ENCODE assay signal across 28 mouse cellular contexts in the genomic region with DNA sequence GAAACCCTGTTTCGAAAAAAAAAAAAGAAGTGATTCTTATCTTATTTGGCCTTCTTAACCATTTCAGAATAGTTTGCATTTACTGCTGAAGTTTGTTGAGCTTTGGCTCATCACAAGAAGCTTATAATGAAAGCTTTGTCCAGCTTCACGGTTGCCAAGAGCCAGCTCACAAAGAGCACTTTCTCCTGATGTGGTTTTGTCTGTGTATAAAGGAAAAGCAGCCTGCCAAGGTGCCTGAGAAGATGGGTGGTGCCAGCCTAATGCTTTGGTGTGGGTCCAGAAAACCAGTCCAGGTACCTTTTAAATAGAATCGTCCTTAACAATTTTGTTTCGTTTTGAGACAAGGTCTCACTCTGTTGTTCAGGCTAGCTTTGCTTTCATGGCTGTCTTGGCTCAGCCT. TPM values are rescaled to one million over a fixed set of nuclear protein-coding genes. Genes with fewer than 3 reads are reported as not detected.
A peak's percentile ranks its signal among the peaks of the same experiment; 100 is the strongest.
DNase-seq lines count a peak whose midpoint lies in the region; ATAC-seq and TF ChIP-seq lines count a peak whose summit lies in the region.
"Had no signal": no experiment of that assay in that cellular context is flagged by ENCODE, and none has a peak within 500 bp of the region (broad histone marks: within the 10 kb centered on the region; RNA-seq: fewer than 3 reads in every experiment).

No protein-coding gene starts in this region.

- H3K27ac ChIP-seq in hindbrain, postnatal 0 days: no peak overlapping the region
- H3K27ac ChIP-seq in hindbrain, embryonic 16.5 days (ENCODE audit: low read depth, low read length): no peak overlapping the region
- H3K27ac ChIP-seq in lung, embryonic 16.5 days (ENCODE audit: low read length): 0 out of 2 replicates have a peak overlapping the region, but pooled peaks have one; percentile 36
- H3K27ac ChIP-seq: embryonic facial prominence, embryonic 12.5 days; hindbrain, embryonic 12.5 days; liver, embryonic 14.5 days; midbrain, embryonic 13.5 days had no signal

- no peak overlapping the region for H3K9ac ChIP-seq in hindbrain, postnatal 0 days (replicated peaks; ENCODE audit: low read length)
- no peak overlapping the region for H3K9ac ChIP-seq in hindbrain, embryonic 16.5 days (ENCODE audit: low read depth, low read length)
- H3K9ac ChIP-seq in lung, embryonic 16.5 days (ENCODE audit: low read length): no peak overlapping the region
- H3K9ac ChIP-seq: embryonic facial prominence, embryonic 12.5 days; hindbrain, embryonic 12.5 days; liver, embryonic 14.5 days; lung, embryonic 14.5 days; midbrain, embryonic 13.5 days had no signal

- no peaks in the 10 kb centered on the region for H3K27me3 ChIP-seq in hindbrain, postnatal 0 days (ENCODE audit: insufficient read depth, low read length)
- no peaks in the 10 kb centered on the region for H3K27me3 ChIP-seq in hindbrain, embryonic 16.5 days (replicated peaks; ENCODE audit: control insufficient read depth, insufficient read depth, low read length)
- no peaks in the 10 kb centered on the region for H3K27me3 ChIP-seq in lung, embryonic 16.5 days (ENCODE audit: control insufficient read depth, insufficient read depth, low read depth, low read length)
- H3K27me3 ChIP-seq: CH12.LX; embryonic facial prominence, embryonic 12.5 days; hindbrain, embryonic 12.5 days; megakaryocyte, embryonic 14.5 days; midbrain, embryonic 13.5 days had no signal

- no peaks in the 10 kb centered on the region for H3K4me1 ChIP-seq in hindbrain, postnatal 0 days (ENCODE audit: insufficient read depth, low read length)
- H3K4me1 ChIP-seq in hindbrain, embryonic 16.5 days (ENCODE audit: control insufficient read depth, insufficient read depth, low read depth, low read length): no peaks in the 10 kb centered on the region
- no peaks in the 10 kb centered on the region for H3K4me1 ChIP-seq in lung, embryonic 16.5 days (replicated peaks; ENCODE audit: control insufficient read depth, insufficient read depth, low read length)
- H3K4me1 ChIP-seq: embryonic facial prominence, embryonic 12.5 days; hindbrain, embryonic 12.5 days; midbrain, embryonic 13.5 days had no signal

- TF ChIP-seq CTCF in hindbrain, postnatal 0 days (IDR thresholded peaks at IDR 0.05; ENCODE audit: low read depth): no peak

- WGBS in hindbrain, postnatal 0 days: 72% methylated on average over 4 of the region's 4 CpGs
- 72% methylated on average over 4 of the region's 4 CpGs for WGBS in hindbrain, embryonic 16.5 days
- 62% methylated on average over 4 of the region's 4 CpGs for WGBS in lung, embryonic 16.5 days

- peak; percentile 7 for DNase-seq in hindbrain, postnatal 0 days (ENCODE audit: low spot score)
- DNase-seq in lung, postnatal 10 days: no peak
- peak; percentile 63 for DNase-seq in brain, adult 2 months (ENCODE audit: low read depth, low spot score)
- peak; percentile 83 for DNase-seq in fibroblast of lung, adult 2 months (ENCODE audit: low read depth)
- DNase-seq in kidney, adult 18-20 months: no peak
- DNase-seq: adrenal gland, postnatal 10 days; cerebellum, adult 18-20 months; cerebellum, postnatal 14 days; gastrocnemius, postnatal 25 days; heart, adult 11 months; heart, postnatal 36 days; kidney, postnatal 14 days; liver; lung, embryonic 14.5 days; lung, postnatal 4 days; retina, postnatal 1 day; right cerebral cortex, postnatal 14 days; thymus, postnatal 4 days had no signal

- H3K4me3 ChIP-seq in hindbrain, postnatal 0 days (ENCODE audit: low read length): no peak overlapping the region
- no peak overlapping the region for H3K4me3 ChIP-seq in hindbrain, embryonic 16.5 days (ENCODE audit: low read length)
- no peak overlapping the region for H3K4me3 ChIP-seq in lung, embryonic 16.5 days (ENCODE audit: low read length)
- H3K4me3 ChIP-seq: embryonic facial prominence, embryonic 12.5 days; hindbrain, embryonic 12.5 days; megakaryocyte, embryonic 14.5 days; midbrain, embryonic 13.5 days had no signal

- H3K4me2 ChIP-seq in hindbrain, postnatal 0 days (ENCODE audit: low read depth, low read length): no peak overlapping the region
- no peak overlapping the region for H3K4me2 ChIP-seq in hindbrain, embryonic 16.5 days (ENCODE audit: low read length)
- H3K4me2 ChIP-seq in lung, embryonic 16.5 days (ENCODE audit: low read depth, low read length): no peak overlapping the region
- H3K4me2 ChIP-seq: embryonic facial prominence, embryonic 12.5 days; heart, embryonic 11.5 days; hindbrain, embryonic 12.5 days; lung, embryonic 14.5 days; midbrain, embryonic 13.5 days had no signal

- H3K36me3 ChIP-seq in hindbrain, postnatal 0 days (ENCODE audit: insufficient read depth, low read length): no peaks in the 10 kb centered on the region
- H3K36me3 ChIP-seq in hindbrain, embryonic 16.5 days (ENCODE audit: control insufficient read depth, insufficient read depth, low read length): no peaks in the 10 kb centered on the region
- H3K36me3 ChIP-seq in lung, embryonic 16.5 days (ENCODE audit: control insufficient read depth, insufficient read depth, low read length): no peaks in the 10 kb centered on the region
- H3K36me3 ChIP-seq: embryonic facial prominence, embryonic 12.5 days had no signal

- no peak for ATAC-seq in hindbrain, postnatal 0 days
- no peak for ATAC-seq in hindbrain, embryonic 16.5 days
- ATAC-seq in lung, embryonic 16.5 days (ENCODE audit: low read depth): no peak; the same call in 1 of the 2 replicates
- ATAC-seq: intestine, postnatal 0 days; midbrain, embryonic 13.5 days had no signal

- H3K9me3 ChIP-seq in hindbrain, postnatal 0 days (ENCODE audit: low read length): no peaks in the 10 kb centered on the region
- no peaks in the 10 kb centered on the region for H3K9me3 ChIP-seq in hindbrain, embryonic 16.5 days (ENCODE audit: control insufficient read depth, low read length)
- peaks cover 2% of the 10 kb centered on the region; the same call in 1 of the 2 replicates for H3K9me3 ChIP-seq in lung, embryonic 16.5 days (ENCODE audit: control insufficient read depth, low read length)
- H3K9me3 ChIP-seq: embryonic facial prominence, embryonic 12.5 days; hindbrain, embryonic 12.5 days; midbrain, embryonic 13.5 days had no signal

RNA-seq across cellular contexts. Expression of a gene that starts 13.0 kb away (rescaled TPM):
- total RNA-seq in hindbrain, postnatal 0 days (2014; rRNA removed): 23.0 and 24.1 TPM in 2 replicates
- 4.0 and 4.3 TPM in 2 replicates for polyA plus RNA-seq in hindbrain, postnatal 0 days (2015; fragmentation: Nextera tagmentation; extraction: Ambion mirVana)
- 5.3 and 7.0 TPM in 2 replicates for polyA plus RNA-seq in hindbrain, embryonic 16.5 days (2015; fragmentation: Nextera tagmentation; extraction: Ambion mirVana)
- 3.7 and 3.9 TPM in 2 replicates for polyA plus RNA-seq in lung, embryonic 16.5 days (2015; fragmentation: Nextera tagmentation; extraction: Ambion mirVana)

RNA-seq across cellular contexts. Expression of a gene that starts 13.2 kb away (rescaled TPM):
- 96.6 and 125 TPM in 2 replicates for total RNA-seq in hindbrain, postnatal 0 days (2014; rRNA removed)
- 85.1 and 86.3 TPM in 2 replicates for polyA plus RNA-seq in hindbrain, postnatal 0 days (2015; fragmentation: Nextera tagmentation; extraction: Ambion mirVana)
- polyA plus RNA-seq in hindbrain, embryonic 16.5 days (2015; fragmentation: Nextera tagmentation; extraction: Ambion mirVana): 80.9 and 98.1 TPM in 2 replicates
- polyA plus RNA-seq in lung, embryonic 16.5 days (2015; fragmentation: Nextera tagmentation; extraction: Ambion mirVana): 72.2 and 75.3 TPM in 2 replicates

RNA-seq across cellular contexts. Expression of a gene that starts 52.1 kb away (rescaled TPM):
- total RNA-seq in hindbrain, postnatal 0 days (2014; rRNA removed): 6.5 and 7.0 TPM in 2 replicates
- 2.5 and 2.8 TPM in 2 replicates for polyA plus RNA-seq in hindbrain, postnatal 0 days (2015; fragmentation: Nextera tagmentation; extraction: Ambion mirVana)
- polyA plus RNA-seq in hindbrain, embryonic 16.5 days (2015; fragmentation: Nextera tagmentation; extraction: Ambion mirVana): 3.6 and 3.7 TPM in 2 replicates
- 5.8 and 5.9 TPM in 2 replicates for polyA plus RNA-seq in lung, embryonic 16.5 days (2015; fragmentation: Nextera tagmentation; extraction: Ambion mirVana)

Comparison
In these comparisons a context has a peak if more than half of its experiments do, and no peak if none do; other contexts are left out.
1. DNase-seq: peak in hindbrain, postnatal 0 days (single experiment), brain, adult 2 months (single experiment) and fibroblast of lung, adult 2 months (single experiment); none in lung, postnatal 10 days (single experiment) and kidney, adult 18-20 months (single experiment).